Mouse (Mus musculus) kidney, embryonic 14.5 days (tissue): ENCODE measurements around the gene Tead1. TPM values are rescaled to one million over a fixed set of nuclear protein-coding genes. Genes with fewer than 3 reads are reported as not detected.

Source experiments
- ATAC-seq: fragments of 200-750 bp; cut with Nextera tagmentation; 2 replicates; pipeline ENCODE4 v1.8.0; 2017; ENCODE audit warnings: moderate number of reproducible peaks, mild to moderate bottlenecking, moderate TSS enrichment, moderate library complexity; ENCODE audit not compliant: low FRiP score, low TSS enrichment
- H3K27ac ChIP-seq: fragments of 300-500 bp; sonication (generic); 2 replicates; pipeline ENCODE4 v1.5.1; 2014; ENCODE audit warnings: low read depth, mild to moderate bottlenecking, low read length, moderate library complexity, mixed read lengths
- H3K27me3 ChIP-seq: fragments of 300-500 bp; sonication (generic); 2 replicates; pipeline ENCODE4 v1.6.1; 2014; ENCODE audit warnings: mild to moderate bottlenecking, low read length; ENCODE audit not compliant: control insufficient read depth, insufficient read depth
- H3K36me3 ChIP-seq: fragments of 300-500 bp; sonication (generic); 2 replicates; pipeline ENCODE4 v1.6.1; 2014; ENCODE audit warnings: low read length, mixed read lengths; ENCODE audit not compliant: control insufficient read depth, insufficient read depth
- H3K4me1 ChIP-seq: fragments of 300-500 bp; sonication (generic); 2 replicates; pipeline ENCODE4 v1.6.1; 2014; ENCODE audit warnings: low read length, mixed read lengths; ENCODE audit not compliant: control insufficient read depth, insufficient read depth
- H3K4me2 ChIP-seq: fragments of 300-500 bp; sonication (generic); replicated peaks from 2 replicates; pipeline ENCODE4 v1.6.1; 2014; ENCODE audit warnings: low read depth, mild to moderate bottlenecking, low read length
- H3K4me3 ChIP-seq: fragments of 300-500 bp; sonication (generic); 2 replicates; pipeline ENCODE4 v1.5.1; 2014; ENCODE audit warnings: mild to moderate bottlenecking, low read length
- H3K9ac ChIP-seq: fragments of 300-500 bp; sonication (generic); 2 replicates; pipeline ENCODE4 v1.6.1; 2014; ENCODE audit warnings: low read depth, mild to moderate bottlenecking, low read length, moderate library complexity
- H3K9me3 ChIP-seq: fragments of 300-500 bp; sonication (generic); 2 replicates; pipeline ENCODE4 v1.6.1; 2016; ENCODE audit warnings: low read length; ENCODE audit not compliant: control insufficient read depth
- WGBS: fragments of 180-500 bp; shearing (Covaris S2); extraction: QIAGEN DNeasy Blood & Tissue Kit; methylation state at CpG from one replicate; pipeline ENCODE4 v1.1.7; 2014; 5-methylcytosine and 5-hydroxymethylcytosine counted together
- polyA plus RNA-seq: library from polyadenylated mRNA; unstranded; fragments of >200 nt; fragmentation: Nextera tagmentation; extraction: Ambion mirVana; gene quantifications from 2 replicates; pipeline ENCODE4 v1.2.1, GENCODE M21; 2014

Gene Tead1
- polyA plus RNA-seq, 1 experiment from 2014 or later: 30.1 TPM

GRCm38 (mm10) chr7:112731584-112731983 lies 52.5 kb downstream of the Tead1 start:
- peaks cover 49% of the 10 kb centered on the region for H3K4me1 ChIP-seq
- ATAC-seq: no peak
- H3K4me3 ChIP-seq: no peak overlapping the region
- no peak overlapping the region for H3K4me2 ChIP-seq
- H3K9ac ChIP-seq: no peak overlapping the region
- no peaks in the 10 kb centered on the region for H3K9me3 ChIP-seq
- 38% methylated on average over 8 of the region's 8 CpGs for WGBS
- no peaks in the 10 kb centered on the region for H3K36me3 ChIP-seq
- no peaks in the 10 kb centered on the region for H3K27me3 ChIP-seq
- no peak overlapping the region for H3K27ac ChIP-seq

GRCm38 (mm10) chr7:112739174-112739573 lies 60.1 kb downstream of the Tead1 start:
- Histone ChIP-seq H3K4me2 (no peak overlapping the region), H3K36me3 (no peaks in the 10 kb centered on the region), H3K4me1 (peaks cover 43% of the 10 kb centered on the region), H3K9ac (no peak overlapping the region), H3K9me3 (no peaks in the 10 kb centered on the region), H3K4me3 (no peak overlapping the region), H3K27ac (no peak overlapping the region), H3K27me3 (no peaks in the 10 kb centered on the region)
- ATAC-seq: no peak
- WGBS: 69% methylated on average over 6 of the region's 6 CpGs

- Histone ChIP-seq H3K9ac (peak overlapping the region; percentile 18; the same call in 1 of the 2 replicates), H3K4me3 (no peak overlapping the region), H3K27ac (peak overlapping the region; percentile 79), H3K36me3 (no peaks in the 10 kb centered on the region), H3K27me3 (no peaks in the 10 kb centered on the region), H3K4me1 (peaks cover 66% of the 10 kb centered on the region), H3K9me3 (no peaks in the 10 kb centered on the region), H3K4me2 (peak overlapping the region; percentile 21)
- WGBS: 18% methylated on average over 12 of the region's 12 CpGs
- ATAC-seq: 0 out of 2 replicates have a peak, but pooled peaks have one; percentile 5
Measured at GRCm38 (mm10) chr7:112741790-112742189, 62.7 kb downstream of the Tead1 start.

GRCm38 (mm10) chr7:112743063-112743462 lies 63.9 kb downstream of the Tead1 start:
- H3K27ac ChIP-seq: peak overlapping the region; percentile 80
- H3K4me3 ChIP-seq: no peak overlapping the region
- ATAC-seq: no peak
- H3K36me3 ChIP-seq: no peaks in the 10 kb centered on the region
- peaks cover 74% of the 10 kb centered on the region for H3K4me1 ChIP-seq
- no peaks in the 10 kb centered on the region for H3K9me3 ChIP-seq
- H3K9ac ChIP-seq: no peak overlapping the region
- no peaks in the 10 kb centered on the region for H3K27me3 ChIP-seq
- WGBS: 16% methylated on average over 7 of the region's 7 CpGs
- H3K4me2 ChIP-seq: 0 out of 2 replicates have a peak overlapping the region, but pooled peaks have one; percentile 27

GRCm38 (mm10) chr7:112743621-112744395 lies 64.7 kb downstream of the Tead1 start:
- peak overlapping the region; percentile 27 for H3K4me2 ChIP-seq

GRCm38 (mm10) chr7:112747187-112747586 lies 68.1 kb downstream of the Tead1 start:
- 62% methylated on average over 3 of the region's 3 CpGs for WGBS
- Histone ChIP-seq H3K4me3 (no peak overlapping the region), H3K4me1 (peaks cover 68% of the 10 kb centered on the region), H3K9ac (no peak overlapping the region), H3K36me3 (no peaks in the 10 kb centered on the region), H3K9me3 (no peaks in the 10 kb centered on the region), H3K4me2 (no peak overlapping the region), H3K27me3 (no peaks in the 10 kb centered on the region), H3K27ac (0 out of 2 replicates have a peak overlapping the region, but pooled peaks have one; percentile 11)
- ATAC-seq: no peak

More at GRCm38 (mm10) chr7:112743621-112744395, 64.7 kb downstream of the Tead1 start:
- 1% methylated on average over 11 of the region's 11 CpGs for WGBS
- peak; percentile 96 for ATAC-seq
- Histone ChIP-seq H3K27me3 (no peaks in the 10 kb centered on the region), H3K9ac (no peak overlapping the region), H3K4me3 (no peak overlapping the region), H3K27ac (peak overlapping the region; percentile 80), H3K36me3 (no peaks in the 10 kb centered on the region), H3K4me1 (peaks cover 81% of the 10 kb centered on the region), H3K9me3 (no peaks in the 10 kb centered on the region)

GRCm38 (mm10) chr7:112747836-112748235 lies 68.7 kb downstream of the Tead1 start:
- Histone ChIP-seq H3K36me3 (no peaks in the 10 kb centered on the region), H3K4me1 (peaks cover 63% of the 10 kb centered on the region), H3K9ac (no peak overlapping the region), H3K27me3 (no peaks in the 10 kb centered on the region), H3K9me3 (no peaks in the 10 kb centered on the region), H3K27ac (no peak overlapping the region), H3K4me3 (no peak overlapping the region), H3K4me2 (no peak overlapping the region)
- ATAC-seq: no peak
- WGBS: 71% methylated on average over 3 of the region's 3 CpGs

GRCm38 (mm10) chr7:112748327-112748726 lies 69.2 kb downstream of the Tead1 start:
- Histone ChIP-seq H3K9ac (no peak overlapping the region), H3K4me3 (no peak overlapping the region), H3K27ac (peak overlapping the region; percentile 37; the same call in 1 of the 2 replicates), H3K27me3 (no peaks in the 10 kb centered on the region), H3K9me3 (no peaks in the 10 kb centered on the region), H3K4me1 (peaks cover 58% of the 10 kb centered on the region), H3K36me3 (no peaks in the 10 kb centered on the region), H3K4me2 (no peak overlapping the region)
- 80% methylated on average over 4 of the region's 4 CpGs for WGBS
- ATAC-seq: no peak

- Histone ChIP-seq H3K9ac (no peak overlapping the region), H3K27ac (no peak overlapping the region), H3K27me3 (no peaks in the 10 kb centered on the region), H3K36me3 (no peaks in the 10 kb centered on the region), H3K9me3 (no peaks in the 10 kb centered on the region), H3K4me3 (no peak overlapping the region), H3K4me1 (peaks cover 45% of the 10 kb centered on the region), H3K4me2 (no peak overlapping the region)
- no peak for ATAC-seq
- 59% methylated on average over 9 of the region's 9 CpGs for WGBS
Measured at GRCm38 (mm10) chr7:112750101-112750500, 71.0 kb downstream of the Tead1 start.
